Mouse (Mus musculus): ENCODE data around the gene Pip4k2c. TPM values are rescaled to one million over a fixed set of nuclear protein-coding genes. Genes with fewer than 3 reads are reported as not detected.
A peak's percentile ranks its signal among the peaks of the same experiment; 100 is the strongest.
"Not testable (repeated sequence)": the region's sequence is repeated elsewhere in the genome, so short reads cannot be mapped to it uniquely, and the experiment has no call there.

Gene Pip4k2c
- total RNA-seq, 1 experiment from 2014 or later, result 28.5 TPM

- DNase-seq, result peak; percentile 39
Observed at GRCm38 (mm10) chr10:127167614-127168192, 43.7 kb downstream of the Pip4k2c start.

- no peak for DNase-seq
Observed at GRCm38 (mm10) chr10:127166771-127167613, 44.4 kb downstream of the Pip4k2c start.

GRCm38 (mm10) chr10:127166404-127166715, 45.0 kb downstream of the Pip4k2c start:
- no peak for DNase-seq

GRCm38 (mm10) chr10:127165654-127166403, 45.6 kb downstream of the Pip4k2c start:
- DNase-seq, result peak; percentile 50

GRCm38 (mm10) chr10:127165354-127165653, 46.1 kb downstream of the Pip4k2c start:
- DNase-seq, result no peak

- DNase-seq, result peak; percentile 84
Observed at GRCm38 (mm10) chr10:127164631-127165353, 46.6 kb downstream of the Pip4k2c start, which contains the start of gene B4galnt1. B4galnt1 (plus strand) TSS chr10:127165225.

- DNase-seq, result no peak
Observed at GRCm38 (mm10) chr10:127164190-127164589, 47.2 kb downstream of the Pip4k2c start.

- not testable (repeated sequence) for DNase-seq
Observed at GRCm38 (mm10) chr10:127162771-127163261, 48.6 kb downstream of the Pip4k2c start.

- no peak for DNase-seq
Observed at GRCm38 (mm10) chr10:127160728-127161127, 50.7 kb downstream of the Pip4k2c start.

- no peak for DNase-seq
Observed at GRCm38 (mm10) chr10:127160081-127160480, 51.3 kb downstream of the Pip4k2c start.

GRCm38 (mm10) chr10:127158471-127158870, 52.9 kb downstream of the Pip4k2c start:
- DNase-seq, result no peak

GRCm38 (mm10) chr10:127156511-127156910, 54.9 kb downstream of the Pip4k2c start:
- DNase-seq, result no peak

- no peak for DNase-seq
Observed at GRCm38 (mm10) chr10:127156089-127156488, 55.3 kb downstream of the Pip4k2c start.

- no peak for DNase-seq
Observed at GRCm38 (mm10) chr10:127154652-127155051, 56.7 kb downstream of the Pip4k2c start.

- no peak for DNase-seq
Observed at GRCm38 (mm10) chr10:127154241-127154640, 57.1 kb downstream of the Pip4k2c start.

GRCm38 (mm10) chr10:127153323-127153722, 58.1 kb downstream of the Pip4k2c start:
- DNase-seq, result no peak

GRCm38 (mm10) chr10:127152556-127152955, 58.8 kb downstream of the Pip4k2c start:
- DNase-seq, result not testable (repeated sequence)

GRCm38 (mm10) chr10:127151233-127151632, 60.2 kb downstream of the Pip4k2c start:
- not testable (repeated sequence) for DNase-seq

- DNase-seq, result no peak
Observed at GRCm38 (mm10) chr10:127150471-127150872, 60.9 kb downstream of the Pip4k2c start.

- DNase-seq, result peak; percentile 34
Observed at GRCm38 (mm10) chr10:127147135-127147534, 64.2 kb downstream of the Pip4k2c start.
